Mouse (Mus musculus) neural tube, embryonic 14.5 days (tissue): ENCODE measurements around the gene Slc35e1. TPM values are rescaled to one million over a fixed set of nuclear protein-coding genes. Genes with fewer than 3 reads are reported as not detected.
A peak's percentile ranks its signal among the peaks of the same experiment; 100 is the strongest.

Experiments
- ATAC-seq: fragments of 200-750 bp; cut with Nextera tagmentation; 2 replicates; pipeline ENCODE4 v1.8.0; 2017; ENCODE audit warnings: low read depth, mild to moderate bottlenecking, moderate TSS enrichment, moderate library complexity
- H3K27ac ChIP-seq: fragments of 300-500 bp; sonication (generic); 2 replicates; pipeline ENCODE4 v1.5.1; 2014; ENCODE audit warnings: low read depth, mild to moderate bottlenecking, control low read depth, low read length, moderate library complexity, mixed read lengths
- H3K27me3 ChIP-seq: fragments of 300-500 bp; sonication (generic); 2 replicates; pipeline ENCODE4 v1.6.1; 2014; ENCODE audit warnings: low read length; ENCODE audit not compliant: control insufficient read depth, insufficient read depth
- H3K36me3 ChIP-seq: fragments of 300-500 bp; sonication (generic); 2 replicates; pipeline ENCODE4 v1.6.1; 2014; ENCODE audit warnings: low read length, mixed read lengths; ENCODE audit not compliant: control insufficient read depth, insufficient read depth
- H3K4me1 ChIP-seq: fragments of 300-500 bp; sonication (generic); 2 replicates; pipeline ENCODE4 v1.6.1; 2014; ENCODE audit warnings: low read length; ENCODE audit not compliant: control insufficient read depth, insufficient read depth
- H3K4me2 ChIP-seq: fragments of 300-500 bp; sonication (generic); 2 replicates; pipeline ENCODE4 v1.6.1; 2014; ENCODE audit warnings: mild to moderate bottlenecking, low read depth, low read length, control low read depth
- H3K4me3 ChIP-seq: fragments of 300-500 bp; sonication (generic); 2 replicates; pipeline ENCODE4 v1.5.1; 2014; ENCODE audit warnings: low read depth, low read length, control low read depth, mixed read lengths
- H3K9ac ChIP-seq: fragments of 300-500 bp; sonication (generic); replicated peaks from 2 replicates; pipeline ENCODE4 v1.6.1; 2014; ENCODE audit warnings: low read depth, mild to moderate bottlenecking, control low read depth, low read length, mixed read lengths
- H3K9me3 ChIP-seq: fragments of 300-500 bp; sonication (generic); 2 replicates; pipeline ENCODE4 v1.6.1; 2016; ENCODE audit warnings: low read length; ENCODE audit not compliant: control insufficient read depth
- WGBS: fragments of 180-500 bp; shearing (Covaris S2); extraction: QIAGEN DNeasy Blood & Tissue Kit; methylation state at CpG from one replicate; pipeline ENCODE4 v1.1.7; 2014; 5-methylcytosine and 5-hydroxymethylcytosine counted together
- polyA plus RNA-seq: library from polyadenylated mRNA; unstranded; fragments of >200 nt; fragmentation: Nextera tagmentation; extraction: Ambion mirVana; gene quantifications from 2 replicates; pipeline ENCODE4 v1.2.1, GENCODE M21; 2014

Gene Slc35e1
- polyA plus RNA-seq, 1 experiment from 2014 or later: 9.3 TPM

DNA sequence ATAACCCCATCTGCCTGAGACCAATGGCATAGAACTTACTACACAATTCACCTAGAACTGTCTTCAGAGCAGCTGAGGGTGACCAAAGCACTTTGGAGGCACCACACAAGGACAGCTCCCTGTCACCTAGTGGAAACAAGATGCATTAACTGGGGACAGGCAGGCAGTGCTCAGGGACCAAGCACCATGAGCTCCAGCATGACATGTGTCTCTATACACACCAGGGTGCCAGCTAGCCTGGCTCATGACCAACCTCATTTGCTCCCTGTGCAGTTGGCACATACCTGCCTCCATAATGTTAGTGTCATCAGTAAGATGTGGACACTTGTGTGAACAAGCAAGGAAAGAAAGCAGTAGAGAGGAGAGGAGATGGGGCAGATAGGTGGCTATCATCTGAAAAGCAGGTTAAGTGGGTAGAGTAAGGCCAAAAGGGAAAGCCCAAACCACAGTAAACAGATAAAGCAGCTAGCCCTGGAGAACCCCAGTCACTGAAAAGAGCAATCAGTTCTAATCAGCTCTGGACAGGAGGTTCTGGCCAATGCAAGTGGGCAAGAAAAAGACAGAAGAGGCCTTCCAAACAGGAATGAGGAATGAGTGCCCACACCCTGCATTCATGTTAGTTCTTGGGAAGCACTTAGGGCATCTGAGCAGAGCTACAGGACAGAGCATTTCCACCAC, 12.4 kb upstream of the Slc35e1 start:
- no peak overlapping the region for H3K9ac ChIP-seq
- no peak overlapping the region for H3K4me2 ChIP-seq
- no peaks in the 10 kb centered on the region for H3K36me3 ChIP-seq
- no peak overlapping the region for H3K4me3 ChIP-seq
- H3K9me3 ChIP-seq: no peaks in the 10 kb centered on the region
- H3K27me3 ChIP-seq: no peaks in the 10 kb centered on the region
- no peak for ATAC-seq
- peaks cover 6% of the 10 kb centered on the region; the same call in 1 of the 2 replicates for H3K4me1 ChIP-seq
- H3K27ac ChIP-seq: no peak overlapping the region

DNA sequence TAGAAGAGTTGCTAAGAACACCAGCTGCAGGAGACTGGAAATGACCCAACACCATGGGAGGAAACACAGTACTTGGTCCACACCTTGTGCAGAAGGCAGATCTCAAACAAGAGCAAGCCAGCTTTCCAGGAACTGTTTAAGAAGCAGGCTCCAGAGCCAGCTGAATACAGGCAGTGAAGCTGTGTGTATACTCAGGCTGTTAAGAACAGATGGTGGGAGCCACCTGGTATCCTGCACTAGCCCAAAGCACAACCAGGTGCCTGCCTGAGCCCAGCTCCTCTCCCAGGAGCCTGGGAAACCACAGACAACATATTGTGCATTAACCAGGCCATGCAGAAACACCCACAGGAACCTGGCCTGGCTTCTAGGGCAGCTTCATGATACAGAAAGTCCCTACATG, 11.7 kb upstream of the Slc35e1 start:
- Histone ChIP-seq H3K9ac (no peak overlapping the region), H3K9me3 (no peaks in the 10 kb centered on the region), H3K4me2 (no peak overlapping the region), H3K4me1 (peaks cover 6% of the 10 kb centered on the region; the same call in 1 of the 2 replicates), H3K4me3 (no peak overlapping the region), H3K27me3 (no peaks in the 10 kb centered on the region), H3K27ac (no peak overlapping the region), H3K36me3 (no peaks in the 10 kb centered on the region)
- peak; percentile 24; the same call in 1 of the 2 replicates for ATAC-seq

DNA sequence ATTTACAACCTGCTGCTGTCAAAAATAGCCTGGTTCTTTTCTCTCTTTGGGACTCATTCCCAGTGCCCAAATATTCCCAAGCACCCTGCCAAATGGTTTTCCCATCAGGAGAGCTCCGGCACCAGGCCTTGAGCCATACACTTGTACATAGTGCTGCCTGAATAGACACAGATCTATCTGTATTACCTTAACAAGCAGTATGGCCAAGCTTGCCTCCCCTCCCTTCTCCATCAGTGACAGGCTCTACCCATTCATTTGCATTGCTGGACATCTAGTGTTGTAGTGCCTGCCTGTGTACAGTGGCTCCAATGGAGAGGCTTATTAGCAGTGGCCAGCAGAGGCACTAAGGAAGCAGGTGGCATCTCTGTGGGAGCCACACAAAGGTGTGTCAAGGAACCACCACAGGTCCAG, 8.1 kb upstream of the Slc35e1 start:
- no peak overlapping the region for H3K4me2 ChIP-seq
- no peaks in the 10 kb centered on the region for H3K9me3 ChIP-seq
- H3K4me1 ChIP-seq: peaks cover 6% of the 10 kb centered on the region; the same call in 1 of the 2 replicates
- peaks cover 10% of the 10 kb centered on the region; the same call in 1 of the 2 replicates for H3K36me3 ChIP-seq
- no peak overlapping the region for H3K9ac ChIP-seq
- H3K27me3 ChIP-seq: no peaks in the 10 kb centered on the region
- H3K4me3 ChIP-seq: no peak overlapping the region
- 95% methylated on average over 1 of the region's 1 CpGs for WGBS
- H3K27ac ChIP-seq: no peak overlapping the region
- ATAC-seq: no peak

DNA sequence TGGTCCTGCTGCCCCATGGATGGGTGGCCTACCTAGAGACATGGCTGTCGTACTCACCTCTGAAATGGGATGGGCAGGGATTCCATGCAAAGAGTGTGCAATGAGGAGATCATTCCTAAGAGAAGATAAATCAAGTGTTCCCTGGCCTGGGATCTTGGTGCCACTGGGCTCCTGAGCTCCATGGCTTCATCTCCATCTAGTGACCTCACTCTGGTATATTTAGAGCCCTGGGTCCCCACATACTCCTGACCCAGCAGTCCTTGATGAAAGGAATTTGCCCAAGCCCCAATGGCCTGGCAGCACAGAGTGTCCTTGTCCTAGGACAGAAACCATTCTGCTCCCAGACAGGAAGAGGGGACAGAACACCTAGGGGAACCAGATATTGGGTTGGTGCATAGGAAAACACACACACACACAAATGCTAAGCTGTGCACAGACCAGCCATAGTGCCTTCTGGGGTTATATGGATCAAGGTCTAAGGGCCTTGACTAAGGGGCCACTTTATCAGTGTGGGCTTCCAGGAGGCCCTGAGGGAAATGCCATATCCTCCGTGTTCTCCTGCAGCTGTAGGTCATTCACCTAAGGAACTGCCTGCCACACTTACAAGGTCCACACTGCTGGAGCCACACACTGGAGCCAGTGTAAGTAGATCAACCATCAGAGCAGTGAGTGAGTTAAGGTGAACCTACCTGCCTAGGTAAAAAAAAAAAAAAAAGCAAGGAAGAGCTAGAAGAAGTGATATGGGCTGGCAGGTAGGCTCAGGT, 7.3 kb upstream of the Slc35e1 start:
- H3K27me3 ChIP-seq: no peaks in the 10 kb centered on the region
- 91% methylated on average over 2 of the region's 2 CpGs for WGBS
- no peak overlapping the region for H3K4me2 ChIP-seq
- no peak overlapping the region for H3K27ac ChIP-seq
- no peak for ATAC-seq
- no peaks in the 10 kb centered on the region for H3K9me3 ChIP-seq
- no peak overlapping the region for H3K9ac ChIP-seq
- H3K36me3 ChIP-seq: peaks cover 18% of the 10 kb centered on the region
- H3K4me1 ChIP-seq: peaks cover 5% of the 10 kb centered on the region; the same call in 1 of the 2 replicates
- no peak overlapping the region for H3K4me3 ChIP-seq

DNA sequence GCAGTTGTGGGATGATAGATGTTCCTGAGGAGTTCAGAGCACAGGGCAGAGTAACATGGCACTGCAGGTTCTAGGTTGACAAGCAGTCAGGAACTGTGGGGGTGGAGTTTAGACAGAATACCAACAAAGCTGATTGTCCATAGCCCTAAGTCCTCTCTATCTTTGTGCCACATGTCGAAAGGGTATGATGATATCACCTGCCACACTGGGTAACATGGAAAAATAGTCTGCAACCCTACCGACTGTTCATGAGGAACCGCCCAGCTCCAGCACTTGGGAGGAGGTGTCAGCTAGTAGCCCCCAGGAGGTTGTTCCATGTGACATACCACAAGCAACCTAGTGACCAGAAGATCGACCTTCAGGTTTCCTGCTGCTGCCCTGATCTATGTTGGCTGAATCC, 6.1 kb upstream of the Slc35e1 start:
- Histone ChIP-seq H3K4me2 (no peak overlapping the region), H3K9ac (no peak overlapping the region), H3K27me3 (no peaks in the 10 kb centered on the region), H3K36me3 (peaks cover 18% of the 10 kb centered on the region), H3K4me1 (peaks cover 7% of the 10 kb centered on the region), H3K4me3 (no peak overlapping the region), H3K27ac (no peak overlapping the region), H3K9me3 (no peaks in the 10 kb centered on the region)
- no peak for ATAC-seq
- WGBS: 94% methylated on average over 4 of the region's 4 CpGs

DNA sequence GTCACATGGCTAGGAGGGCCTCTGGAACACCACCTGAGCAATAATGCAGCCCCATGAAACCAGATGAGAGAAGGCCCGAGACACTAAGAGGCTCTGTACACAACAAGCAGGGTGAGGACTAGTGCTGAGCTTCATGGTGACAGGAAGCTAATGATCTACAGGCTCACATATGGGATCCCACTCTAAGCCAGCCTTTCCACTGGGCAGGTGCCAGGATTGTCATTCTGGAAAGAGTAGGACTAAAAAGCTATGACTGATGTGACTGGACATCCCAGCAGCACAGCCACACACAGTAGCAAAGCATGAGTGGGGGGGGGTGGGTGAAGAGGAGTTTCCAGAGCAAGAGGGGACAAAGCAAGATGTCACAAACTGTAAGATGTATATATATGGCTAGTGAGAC, 5.5 kb upstream of the Slc35e1 start:
- WGBS: 91% methylated on average over 1 of the region's 1 CpGs
- peaks cover 10% of the 10 kb centered on the region for H3K4me1 ChIP-seq
- H3K9ac ChIP-seq: no peak overlapping the region
- H3K9me3 ChIP-seq: no peaks in the 10 kb centered on the region
- H3K4me2 ChIP-seq: no peak overlapping the region
- H3K4me3 ChIP-seq: no peak overlapping the region
- no peaks in the 10 kb centered on the region for H3K27me3 ChIP-seq
- ATAC-seq: no peak
- H3K27ac ChIP-seq: no peak overlapping the region
- peaks cover 18% of the 10 kb centered on the region for H3K36me3 ChIP-seq

DNA sequence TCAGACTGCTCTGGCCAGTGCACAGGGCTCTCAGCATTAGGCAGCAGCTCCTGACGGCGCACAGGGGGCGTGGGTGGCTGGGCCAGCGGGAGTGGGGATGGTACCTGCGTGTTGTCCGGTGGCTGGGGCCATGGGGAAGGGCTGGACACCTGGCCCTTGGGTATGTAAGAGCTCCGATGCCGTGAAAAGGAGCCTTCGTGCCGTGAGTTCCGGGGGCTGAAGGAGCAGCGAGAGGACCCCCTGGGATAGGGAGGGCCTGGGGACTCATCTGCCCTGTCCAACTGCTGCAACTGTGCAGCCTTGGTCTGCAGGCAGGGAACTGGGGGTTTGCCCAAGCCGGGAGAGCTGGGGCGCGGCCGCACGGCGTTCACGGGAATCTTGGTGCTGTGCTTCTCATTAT, 3.8 kb upstream of the Slc35e1 start:
- Histone ChIP-seq H3K9ac (no peak overlapping the region), H3K4me2 (no peak overlapping the region), H3K4me3 (no peak overlapping the region), H3K27ac (no peak overlapping the region), H3K27me3 (no peaks in the 10 kb centered on the region; the same call in 1 of the 2 replicates), H3K9me3 (no peaks in the 10 kb centered on the region), H3K4me1 (peaks cover 16% of the 10 kb centered on the region), H3K36me3 (peaks cover 18% of the 10 kb centered on the region)
- 91% methylated on average over 19 of the region's 19 CpGs for WGBS
- no peak for ATAC-seq

DNA sequence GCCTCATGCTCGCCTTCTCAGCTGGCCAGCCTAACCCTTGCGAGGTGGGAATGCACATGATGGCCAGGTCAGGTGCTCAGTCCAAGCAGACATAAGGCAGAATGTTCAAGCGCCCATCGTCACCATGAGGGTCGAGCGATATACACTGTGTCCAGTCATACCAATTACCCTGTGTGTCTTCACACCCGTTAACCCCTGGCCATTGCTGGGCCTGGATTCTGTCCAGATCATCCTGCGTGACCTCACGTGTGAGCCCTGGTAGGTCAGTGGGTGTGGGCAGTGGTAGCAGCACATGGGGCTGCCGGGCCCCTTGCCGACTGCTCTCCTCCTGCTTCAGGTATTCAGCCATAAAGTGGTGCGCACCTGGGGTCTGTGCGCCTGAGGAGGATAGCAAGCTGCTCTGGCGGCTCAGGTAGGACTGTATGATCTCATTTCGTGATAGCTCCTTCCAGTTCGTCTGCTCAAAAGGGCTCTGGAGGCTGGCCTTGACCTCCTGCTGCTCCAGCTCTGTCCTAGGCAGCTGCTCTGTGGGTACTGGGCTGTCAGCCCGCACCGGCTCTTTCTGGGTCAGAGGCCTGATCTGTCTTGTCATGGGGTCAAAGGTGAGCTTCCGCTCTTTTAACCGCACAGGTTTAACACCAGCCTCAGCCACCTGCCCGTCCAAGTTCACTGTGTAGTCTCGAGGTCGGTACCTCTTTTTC, 3.1 kb upstream of the Slc35e1 start:
- no peak for ATAC-seq
- H3K27ac ChIP-seq: no peak overlapping the region
- H3K9me3 ChIP-seq: no peaks in the 10 kb centered on the region
- no peak overlapping the region for H3K9ac ChIP-seq
- H3K27me3 ChIP-seq: no peaks in the 10 kb centered on the region; the same call in 1 of the 2 replicates
- no peak overlapping the region for H3K4me3 ChIP-seq
- no peak overlapping the region for H3K4me2 ChIP-seq
- H3K4me1 ChIP-seq: peaks cover 20% of the 10 kb centered on the region
- H3K36me3 ChIP-seq: peaks cover 18% of the 10 kb centered on the region
- 93% methylated on average over 23 of the region's 23 CpGs for whole genome bisulfite sequencing

DNA sequence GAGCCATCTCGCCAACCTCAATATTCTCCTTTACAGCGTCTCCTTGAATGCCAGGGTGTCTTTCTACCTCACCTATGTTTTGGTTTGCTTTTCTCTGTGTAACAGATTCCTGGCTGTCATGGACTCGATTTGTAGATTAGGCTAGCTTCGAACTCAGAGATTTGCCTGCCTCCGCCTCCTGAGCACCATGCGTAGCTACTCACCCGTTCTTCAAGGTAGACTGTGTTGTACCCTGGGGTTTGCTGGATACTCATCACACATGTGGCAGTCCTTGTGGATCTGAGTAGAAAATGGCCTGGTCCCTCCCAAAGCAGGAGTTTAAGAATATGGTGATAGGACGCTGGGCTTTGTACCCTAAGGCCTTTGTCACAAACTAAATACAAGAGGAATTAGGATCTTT, 967 bp upstream of the Slc35e1 start:
- Histone ChIP-seq H3K4me2 (peak overlapping the region; percentile 92), H3K36me3 (peaks cover 18% of the 10 kb centered on the region), H3K4me1 (peaks cover 20% of the 10 kb centered on the region), H3K4me3 (peak overlapping the region; percentile 83), H3K27ac (0 out of 2 replicates have a peak overlapping the region, but pooled peaks have one; percentile 75), H3K9ac (peak overlapping the region; percentile 46), H3K9me3 (no peaks in the 10 kb centered on the region), H3K27me3 (no peaks in the 10 kb centered on the region; the same call in 1 of the 2 replicates)
- WGBS: 18% methylated on average over 8 of the region's 8 CpGs
- no peak for ATAC-seq
